Mouse (Mus musculus) brain, embryonic 14.5 days (tissue): ENCODE data around the gene Fam169b. TPM values are rescaled to one million over a fixed set of nuclear protein-coding genes. Genes with fewer than 3 reads are reported as not detected.
"Not testable (repeated sequence)": the region's sequence is repeated elsewhere in the genome, so short reads cannot be mapped to it uniquely, and the experiment has no call there.

Source experiments
- DNase-seq: peaks from one replicate; pipeline ENCODE4 v3.0.0-alpha.2; 2011; ENCODE audit warnings: low read depth
- CTCF ChIP-seq: fragments of 200-500 bp; IDR thresholded peaks from 2 replicates; pipeline ENCODE4 v1.5.1; 2012; ENCODE audit warnings: inconsistent platforms, mild to moderate bottlenecking, moderate library complexity, borderline replicate concordance; ENCODE audit not compliant: insufficient read depth, insufficient read length; ENCODE audit errors: extremely low read depth
- POLR2A ChIP-seq: fragments of 200-500 bp; IDR thresholded peaks from 2 replicates; pipeline ENCODE4 v1.6.1; 2012; ENCODE audit warnings: mild to moderate bottlenecking, inconsistent platforms, borderline replicate concordance; ENCODE audit not compliant: poor library complexity, insufficient read depth, insufficient read length, severe bottlenecking; ENCODE audit errors: extremely low read depth
- polyA plus RNA-seq: library from polyadenylated mRNA; depleted of rRNA; stranded (reverse); fragments of >200 nt; gene quantifications from 2 replicates; pipeline ENCODE4 v1.2.3, GENCODE M21; 2012

The Fam169b gene
- polyA plus RNA-seq, 1 experiment = 0.10 TPM

DNA sequence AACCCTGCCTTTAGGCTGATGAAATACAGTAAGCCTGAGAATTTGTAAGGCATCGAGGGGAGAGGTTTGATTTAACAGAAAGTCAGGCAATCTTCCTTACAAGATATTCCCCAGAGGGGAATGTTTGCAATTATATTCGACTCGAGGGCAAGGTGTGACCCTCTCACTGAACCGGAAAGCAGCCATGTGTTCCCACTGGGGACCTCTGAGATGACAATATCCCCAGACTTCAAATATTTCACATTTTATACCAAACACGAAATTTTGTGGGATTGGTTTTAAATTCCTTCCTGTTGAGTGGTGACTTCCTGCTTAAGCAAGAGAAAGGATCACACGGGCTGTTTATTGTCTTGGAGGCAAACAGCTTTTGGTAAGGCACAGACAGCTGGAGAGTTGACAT lies 6.9 kb upstream of the Fam169b start:
- no peak for TF ChIP-seq CTCF
- no peak for TF ChIP-seq POLR2A
- DNase-seq = peak; percentile 23

DNA sequence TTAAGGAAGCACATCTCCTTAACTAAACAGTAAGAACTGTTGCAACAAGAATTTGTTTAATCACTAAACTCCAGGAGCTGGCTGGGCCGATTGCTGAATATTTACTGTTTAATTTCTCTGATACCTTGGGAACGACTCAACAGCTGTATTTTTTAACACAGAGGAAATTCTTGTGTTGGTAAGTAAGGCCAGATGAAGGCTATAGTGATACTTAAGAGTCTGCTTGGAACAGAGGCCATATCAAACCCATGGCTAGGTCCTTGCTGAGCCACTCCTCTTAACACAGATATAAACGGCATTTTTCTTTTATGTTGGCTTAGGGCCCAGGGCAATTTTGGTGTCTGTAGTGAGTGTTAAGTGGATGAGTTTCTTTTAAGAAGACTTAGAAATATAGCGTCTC lies 3.1 kb upstream of the Fam169b start:
- no peak for DNase-seq
- TF ChIP-seq POLR2A (no peak), CTCF (no peak)

DNA sequence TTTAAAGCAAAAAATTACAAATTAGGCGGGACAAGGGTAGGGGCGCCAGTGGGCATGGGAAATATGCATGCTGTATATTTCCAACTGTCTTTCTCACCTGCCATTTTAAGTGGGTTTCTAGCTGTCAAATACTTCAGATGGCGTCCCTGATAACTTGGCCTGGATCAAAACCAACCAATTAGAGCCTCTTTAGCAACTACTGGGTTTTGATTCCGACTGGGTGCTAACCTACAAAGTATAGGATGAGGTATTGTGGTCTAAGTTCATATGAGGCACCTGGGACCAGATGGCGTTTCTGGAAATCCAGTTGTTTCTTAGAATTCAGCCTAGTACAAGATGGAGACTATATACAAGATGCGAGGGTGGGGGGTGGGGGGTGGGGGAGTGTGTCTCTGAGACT lies 1.8 kb upstream of the Fam169b start:
- DNase-seq = no peak
- no peak for TF ChIP-seq POLR2A
- no peak for TF ChIP-seq CTCF

DNA sequence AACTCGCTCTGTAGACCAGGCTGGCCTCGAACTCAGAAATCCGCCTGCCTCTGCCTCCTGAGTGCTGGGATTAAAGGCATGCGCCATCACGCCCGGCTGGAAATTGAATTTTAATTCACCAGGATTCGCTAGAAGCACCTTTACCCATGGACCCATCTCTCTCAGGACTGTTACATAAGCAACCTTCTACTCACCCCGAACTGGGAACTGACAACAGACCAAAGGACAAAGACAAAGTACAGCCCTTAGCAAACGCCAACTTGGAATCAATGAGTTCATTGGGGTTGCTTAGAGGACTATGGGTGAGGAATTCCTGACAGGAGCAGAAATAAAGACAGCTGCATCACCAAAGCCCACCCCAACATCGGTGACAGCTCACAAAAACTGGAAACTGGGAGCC lies 1.0 kb upstream of the Fam169b start:
- DNase-seq = no peak
- TF ChIP-seq CTCF (no peak), POLR2A (no peak)

DNA sequence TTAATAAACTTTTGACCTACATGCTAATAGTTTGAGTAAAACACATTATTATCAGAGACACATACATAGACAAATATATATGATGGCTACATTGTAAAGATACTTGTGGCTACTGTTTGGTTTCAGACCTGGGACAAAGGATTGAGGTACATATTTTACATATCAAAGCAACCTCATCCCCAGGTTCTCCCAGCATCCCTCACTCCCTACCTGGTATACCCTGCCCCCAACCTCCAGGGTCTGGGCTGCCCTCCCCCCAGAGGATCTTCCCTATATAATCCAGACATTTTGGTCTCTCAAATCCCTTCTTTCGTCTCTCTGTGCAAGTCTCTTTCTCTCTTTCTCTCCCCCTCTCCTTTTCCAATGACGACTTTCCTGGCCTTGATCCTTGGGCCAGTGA lies 579 bp downstream of the Fam169b start:
- TF ChIP-seq POLR2A (no peak), CTCF (no peak)
- DNase-seq = no peak

DNA sequence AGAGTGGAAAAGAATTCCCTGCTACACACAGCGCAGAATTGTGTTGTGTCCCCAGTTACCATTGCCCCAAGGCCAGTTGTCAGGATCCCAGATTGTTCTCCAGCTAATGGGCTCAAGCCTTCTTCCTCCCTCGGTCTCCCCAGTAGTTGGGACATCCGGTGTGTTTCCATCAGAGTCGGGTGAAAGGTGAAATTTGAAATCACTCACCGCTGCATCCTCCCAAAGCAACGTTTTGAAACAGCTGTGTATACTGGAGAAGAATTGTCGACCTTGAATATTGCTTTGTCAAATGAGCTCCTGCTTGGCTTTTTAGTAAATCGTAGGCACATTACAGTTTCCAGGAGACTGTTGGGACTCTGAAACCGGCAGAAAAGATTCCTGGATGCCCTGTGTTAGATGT lies 1.3 kb downstream of the Fam169b start:
- DNase-seq = no peak
- TF ChIP-seq POLR2A (no peak), CTCF (no peak)

DNA sequence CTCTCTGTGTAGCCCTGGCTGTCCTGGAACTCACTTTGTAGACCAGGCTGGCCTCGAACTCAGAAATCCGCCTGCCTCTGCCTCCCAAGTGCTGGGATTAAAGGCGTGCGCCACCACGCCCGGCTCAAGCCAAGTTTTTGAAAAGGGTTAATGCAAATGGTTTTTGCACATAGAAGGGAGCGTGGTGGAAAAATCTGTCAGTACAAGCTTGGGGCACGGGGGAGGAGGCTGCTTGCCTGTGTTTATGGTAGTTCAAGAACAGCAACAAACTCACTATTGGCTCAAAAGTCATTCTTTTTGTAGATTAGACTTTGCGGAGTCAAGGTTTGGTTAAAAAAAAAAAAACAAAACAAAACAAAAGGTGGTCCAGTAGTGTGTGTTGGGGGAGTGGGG lies 1.8 kb downstream of the Fam169b start:
- not testable (repeated sequence) for DNase-seq

DNA sequence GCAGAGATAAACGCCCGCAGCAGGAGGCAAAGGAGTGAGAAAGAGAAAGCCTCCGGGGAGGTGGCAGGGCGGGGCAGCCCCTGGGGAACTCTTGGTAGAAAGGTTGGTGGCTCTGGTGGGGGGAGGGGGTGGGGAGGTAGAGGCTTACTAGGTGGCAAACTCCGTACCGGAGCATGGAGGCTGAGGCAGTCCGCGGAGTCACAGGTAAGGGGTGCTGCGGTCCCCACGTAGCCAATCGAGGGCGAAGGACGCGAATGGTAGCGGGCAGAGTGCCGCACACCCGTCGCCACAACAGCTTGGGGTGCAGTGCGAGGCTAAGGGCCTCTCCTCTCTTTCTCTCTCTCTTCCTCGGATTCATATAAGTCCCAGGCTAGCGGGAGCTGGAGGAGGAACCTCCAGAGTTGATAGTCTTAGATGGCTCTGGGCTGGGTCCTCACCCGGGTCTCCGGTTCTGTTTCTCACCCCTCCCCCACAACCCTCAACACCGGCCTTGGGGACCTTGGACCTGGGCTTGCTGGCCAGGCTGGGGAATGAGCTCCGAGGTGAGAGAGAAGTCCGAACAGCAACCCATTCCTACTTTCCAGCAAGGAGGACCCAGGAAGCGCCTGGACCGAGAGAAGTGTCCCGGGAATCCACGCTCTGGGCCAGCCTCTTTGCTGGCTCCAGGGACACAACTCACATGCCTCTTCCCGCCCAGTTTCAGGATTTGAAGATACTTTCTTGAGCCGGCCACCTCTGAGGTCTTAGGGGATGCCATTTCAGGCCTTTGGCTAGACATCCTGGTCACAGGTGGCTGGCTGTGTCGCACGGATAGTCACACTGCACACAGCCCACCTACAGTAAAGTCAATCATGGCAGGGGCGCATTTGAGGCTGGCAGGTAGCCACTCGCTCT lies 2.4 kb downstream of the Fam169b start:
- TF ChIP-seq CTCF (no peak), POLR2A (no peak)
- no peak for DNase-seq

DNA sequence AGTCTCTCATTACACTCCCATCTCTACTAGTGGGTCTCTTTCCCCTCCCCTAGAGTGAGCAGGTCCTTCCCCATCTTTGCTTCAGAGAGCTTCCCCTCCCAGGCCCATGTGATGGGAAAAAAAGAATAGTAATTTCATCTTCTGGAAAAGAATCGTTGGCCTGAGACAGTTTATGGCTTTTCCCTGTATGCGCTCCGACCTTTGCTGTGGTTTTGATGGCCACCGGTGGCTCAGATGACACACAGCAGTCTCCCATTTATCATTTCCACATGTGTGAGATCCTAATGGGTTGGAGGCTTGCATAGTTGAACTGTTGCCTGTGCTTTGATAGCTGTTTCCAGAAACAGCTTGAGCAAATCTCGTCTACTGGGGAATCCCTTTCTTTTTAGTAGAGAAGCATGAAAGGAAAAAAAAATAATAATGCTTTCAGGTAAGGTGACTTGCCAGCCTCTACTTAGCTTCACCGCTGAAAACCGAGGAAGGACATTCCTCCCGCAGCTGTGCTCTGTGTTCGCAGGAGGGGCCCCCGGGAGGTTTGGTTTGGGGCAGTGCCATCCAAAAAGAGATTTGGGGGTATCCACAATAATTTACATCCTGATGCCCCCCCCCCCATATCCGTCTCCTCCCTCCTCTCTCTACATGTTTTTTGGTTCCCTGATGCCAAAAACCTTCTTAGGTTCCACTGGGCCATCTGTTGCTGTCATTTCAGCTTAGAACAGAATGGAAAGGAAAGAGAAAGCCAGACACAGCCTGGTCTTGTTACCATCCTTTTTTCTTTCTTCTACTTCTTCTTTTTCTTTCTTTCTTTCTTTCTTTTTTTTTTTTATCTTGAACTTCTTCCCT lies 3.6 kb downstream of the Fam169b start:
- TF ChIP-seq CTCF = no peak
- TF ChIP-seq POLR2A = no peak
- DNase-seq = peak; percentile 42

DNA sequence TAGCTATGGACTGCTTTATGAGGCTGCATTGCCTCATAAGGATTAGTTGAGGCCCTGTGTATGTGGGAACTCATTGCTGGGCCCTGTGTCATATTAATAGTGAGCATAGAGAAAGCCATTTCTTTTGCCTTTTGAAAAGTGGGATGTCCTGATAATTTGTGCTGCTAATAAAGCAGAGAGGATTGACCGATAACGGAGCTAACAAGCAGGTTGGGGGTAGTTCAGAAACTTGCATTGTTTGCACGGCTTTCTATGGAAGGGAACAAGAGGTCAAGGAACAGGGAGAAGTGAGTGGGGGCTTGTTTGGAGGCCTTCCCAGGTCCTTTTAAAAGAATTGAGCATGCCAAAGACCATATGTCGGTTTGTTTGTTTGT lies 4.2 kb downstream of the Fam169b start:
- no peak for TF ChIP-seq POLR2A
- TF ChIP-seq CTCF = no peak
- no peak for DNase-seq

DNA sequence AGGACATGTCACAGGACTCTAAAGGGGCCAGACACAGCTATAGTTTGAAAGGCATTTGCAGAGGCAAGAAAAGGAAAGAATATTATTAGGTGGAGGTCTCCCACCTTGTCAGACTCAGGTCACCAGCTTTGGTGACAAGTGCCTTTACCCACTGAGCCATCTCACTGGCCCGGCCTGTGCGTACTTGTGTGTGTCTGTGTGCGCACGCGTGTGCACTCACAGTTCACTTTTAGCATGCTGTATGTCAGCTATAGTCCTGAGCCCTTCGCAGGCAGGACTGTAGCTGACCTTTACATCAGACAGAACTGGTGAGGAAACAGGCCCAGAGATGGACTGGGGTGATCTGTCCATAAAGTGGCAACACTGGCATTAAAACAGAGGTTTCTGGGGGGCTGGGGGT lies 4.7 kb downstream of the Fam169b start:
- no peak for TF ChIP-seq POLR2A
- no peak for TF ChIP-seq CTCF

DNA sequence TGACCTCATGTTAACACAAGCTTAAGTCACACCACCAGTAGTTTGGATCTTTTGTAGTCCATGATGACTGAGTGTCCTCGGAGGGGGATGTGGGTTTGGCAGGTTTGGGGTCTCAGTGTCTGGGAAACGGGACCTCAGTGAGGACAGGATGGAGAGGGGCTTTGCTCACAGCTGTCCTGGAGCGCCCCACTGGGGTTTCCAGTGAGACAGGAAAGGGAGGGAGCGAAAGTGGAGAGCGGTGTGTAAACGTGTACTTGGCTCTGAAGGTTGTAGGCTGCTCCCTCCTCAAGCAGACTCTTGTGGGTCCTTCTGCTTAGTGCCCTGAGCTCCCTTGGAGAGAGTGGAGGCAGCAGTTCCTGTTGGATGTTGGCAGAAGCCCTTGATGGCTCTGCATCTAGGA lies 5.3 kb downstream of the Fam169b start:
- TF ChIP-seq CTCF = no peak
- DNase-seq = no peak

More for the DNA sequence above, 4.7 kb downstream of the Fam169b start:
- DNase-seq = no peak
